Comparison of ENCODE assay signal across 18 mouse cellular contexts in genomic region chr4:117683048-117683768, GRCm38 (mm10). TPM values are rescaled to one million over a fixed set of nuclear protein-coding genes. Genes with fewer than 3 reads are reported as not detected.
DNase-seq lines count a peak whose midpoint lies in the region; ATAC-seq and TF ChIP-seq lines count a peak whose summit lies in the region.
"Had no signal": no experiment of that assay in that cellular context is flagged by ENCODE, and none has a peak within 500 bp of the region (broad histone marks: within the 10 kb centered on the region; RNA-seq: fewer than 3 reads in every experiment).

No protein-coding gene starts in this region.

- TF ChIP-seq CTCF in kidney, postnatal 0 days (IDR thresholded peaks at IDR 0.05; ENCODE audit: low read depth): no peak
- no peak for TF ChIP-seq CTCF in forebrain, postnatal 0 days (IDR thresholded peaks at IDR 0.05; ENCODE audit: low read depth)

- H3K4me3 ChIP-seq in forebrain, embryonic 13.5 days: no peak overlapping the region
- no peak overlapping the region for H3K4me3 ChIP-seq in forebrain, embryonic 15.5 days
- H3K4me3 ChIP-seq in kidney, postnatal 0 days (replicated peaks; ENCODE audit: low read depth, low read length): no peak overlapping the region
- no peak overlapping the region for H3K4me3 ChIP-seq in kidney, embryonic 14.5 days (ENCODE audit: low read length)
- H3K4me3 ChIP-seq in forebrain, postnatal 0 days (ENCODE audit: low read depth, low read length): no peak overlapping the region

- DNase-seq in kidney, postnatal 0 days (ENCODE audit: low spot score): peak; percentile 19
- DNase-seq in 416B (ENCODE audit: low read depth): peak; percentile 23
- DNase-seq in forebrain, postnatal 0 days: no peak
- no peak for DNase-seq in gastrocnemius, postnatal 10 days
- no peak for DNase-seq in gastrocnemius, adult 8-10 months (ENCODE audit: low spot score in 2 of 2)
- DNase-seq: adrenal gland, postnatal 25 days; B cell, adult 2 months; kidney, postnatal 4 days; spleen, adult 18-20 months had no signal

- no peak overlapping the region for H3K9ac ChIP-seq in forebrain, embryonic 13.5 days
- no peak overlapping the region for H3K9ac ChIP-seq in forebrain, embryonic 15.5 days (replicated peaks)
- H3K9ac ChIP-seq in kidney, postnatal 0 days (ENCODE audit: low read depth, low read length): no peak overlapping the region
- H3K9ac ChIP-seq in kidney, embryonic 14.5 days (ENCODE audit: low read depth, low read length): no peak overlapping the region
- no peak overlapping the region for H3K9ac ChIP-seq in forebrain, postnatal 0 days

- peak overlapping the region; percentile 92 for H3K4me2 ChIP-seq in forebrain, embryonic 13.5 days
- H3K4me2 ChIP-seq in forebrain, embryonic 15.5 days (replicated peaks): no peak overlapping the region
- H3K4me2 ChIP-seq in kidney, postnatal 0 days (ENCODE audit: low read length): no peak overlapping the region
- no peak overlapping the region for H3K4me2 ChIP-seq in kidney, embryonic 14.5 days (replicated peaks; ENCODE audit: low read depth, low read length)
- peak overlapping the region; percentile 94 for H3K4me2 ChIP-seq in forebrain, postnatal 0 days (ENCODE audit: low read depth)

- ATAC-seq in forebrain, embryonic 13.5 days: no peak
- no peak for ATAC-seq in forebrain, embryonic 15.5 days (replicated peaks)
- no peak for ATAC-seq in kidney, postnatal 0 days (replicated peaks; ENCODE audit: low FRiP score, low read depth)
- ATAC-seq in kidney, embryonic 14.5 days (ENCODE audit: low FRiP score, low TSS enrichment): no peak
- no peak for ATAC-seq in forebrain, postnatal 0 days

- 79% methylated on average over 6 of the region's 6 CpGs for WGBS in forebrain, embryonic 13.5 days
- WGBS in forebrain, embryonic 15.5 days: 82% methylated on average over 6 of the region's 6 CpGs
- WGBS in kidney, postnatal 0 days: 75% methylated on average over 6 of the region's 6 CpGs
- WGBS in kidney, embryonic 14.5 days: 78% methylated on average over 6 of the region's 6 CpGs
- 84% methylated on average over 6 of the region's 6 CpGs for WGBS in forebrain, postnatal 0 days

- H3K9me3 ChIP-seq in forebrain, embryonic 13.5 days (replicated peaks): no peaks in the 10 kb centered on the region
- no peaks in the 10 kb centered on the region for H3K9me3 ChIP-seq in forebrain, embryonic 15.5 days
- no peaks in the 10 kb centered on the region for H3K9me3 ChIP-seq in kidney, postnatal 0 days (replicated peaks; ENCODE audit: low read length)
- H3K9me3 ChIP-seq in kidney, embryonic 14.5 days (ENCODE audit: control insufficient read depth, low read length): no peaks in the 10 kb centered on the region
- no peaks in the 10 kb centered on the region for H3K9me3 ChIP-seq in forebrain, postnatal 0 days (ENCODE audit: low read length)
- H3K9me3 ChIP-seq: G1E had no signal

- no peak overlapping the region for H3K27ac ChIP-seq in forebrain, embryonic 13.5 days
- H3K27ac ChIP-seq in forebrain, embryonic 15.5 days (replicated peaks): no peak overlapping the region
- H3K27ac ChIP-seq in kidney, postnatal 0 days: no peak overlapping the region
- no peak overlapping the region for H3K27ac ChIP-seq in kidney, embryonic 14.5 days (ENCODE audit: low read depth, low read length)
- H3K27ac ChIP-seq in forebrain, postnatal 0 days (ENCODE audit: low read depth, low read length): no peak overlapping the region

- H3K36me3 ChIP-seq in forebrain, embryonic 13.5 days (ENCODE audit: poor library complexity, severe bottlenecking): peaks cover 27% of the 10 kb centered on the region
- peaks cover 21% of the 10 kb centered on the region; the same call in 1 of the 2 replicates for H3K36me3 ChIP-seq in forebrain, embryonic 15.5 days
- peaks cover 21% of the 10 kb centered on the region for H3K36me3 ChIP-seq in kidney, postnatal 0 days (ENCODE audit: insufficient read depth, low read length)
- H3K36me3 ChIP-seq in kidney, embryonic 14.5 days (ENCODE audit: control insufficient read depth, insufficient read depth, low read length): peaks cover 17% of the 10 kb centered on the region
- peaks cover 26% of the 10 kb centered on the region for H3K36me3 ChIP-seq in forebrain, postnatal 0 days (ENCODE audit: insufficient read depth)

- peaks cover 11% of the 10 kb centered on the region for H3K4me1 ChIP-seq in forebrain, embryonic 13.5 days
- H3K4me1 ChIP-seq in forebrain, embryonic 15.5 days: peaks cover 22% of the 10 kb centered on the region
- H3K4me1 ChIP-seq in kidney, postnatal 0 days (replicated peaks; ENCODE audit: insufficient read depth, low read length): peaks cover 5% of the 10 kb centered on the region; the same call in 1 of the 2 replicates
- peaks cover 4% of the 10 kb centered on the region; the same call in 1 of the 2 replicates for H3K4me1 ChIP-seq in kidney, embryonic 14.5 days (ENCODE audit: control insufficient read depth, insufficient read depth, low read length)
- H3K4me1 ChIP-seq in forebrain, postnatal 0 days (ENCODE audit: insufficient read depth): no peaks in the 10 kb centered on the region

- no peaks in the 10 kb centered on the region for H3K27me3 ChIP-seq in forebrain, embryonic 13.5 days
- H3K27me3 ChIP-seq in forebrain, embryonic 15.5 days: 0 out of 2 replicates have a peak, but pooled peaks cover 2% of the 10 kb centered on the region
- H3K27me3 ChIP-seq in kidney, postnatal 0 days (ENCODE audit: insufficient read depth, low read length): no peaks in the 10 kb centered on the region
- no peaks in the 10 kb centered on the region for H3K27me3 ChIP-seq in kidney, embryonic 14.5 days (ENCODE audit: control insufficient read depth, insufficient read depth, low read length)
- H3K27me3 ChIP-seq in forebrain, postnatal 0 days (ENCODE audit: insufficient read depth, low read length): no peaks in the 10 kb centered on the region

RNA-seq across cellular contexts. Expression of gene Dmap1, which starts 1.1 kb away (rescaled TPM):
- 73.6 and 76.7 TPM in 2 replicates for polyA plus RNA-seq in forebrain, embryonic 13.5 days (2015; fragmentation: Nextera tagmentation; extraction: Ambion mirVana)
- polyA plus RNA-seq in forebrain, embryonic 15.5 days (2015; fragmentation: Nextera tagmentation; extraction: Ambion mirVana): 78.7 and 81.2 TPM in 2 replicates
- 46.6 and 49.3 TPM in 2 replicates for polyA plus RNA-seq in kidney, postnatal 0 days (2015; fragmentation: Nextera tagmentation; extraction: Ambion mirVana)
- 66.1 and 67.3 TPM in 2 replicates for polyA plus RNA-seq in kidney, embryonic 14.5 days (2014; fragmentation: Nextera tagmentation; extraction: Ambion mirVana)
- 75.0 and 88.4 TPM in 2 replicates for total RNA-seq in forebrain, postnatal 0 days (2014; rRNA removed)
- 80.4 and 84.7 TPM in 2 replicates for polyA plus RNA-seq in forebrain, postnatal 0 days (2015; fragmentation: Nextera tagmentation; extraction: Ambion mirVana)
- 10 to 100 TPM; 18.8 to 22.7 TPM for total RNA-seq in gastrocnemius, postnatal 10 days (2021)
- total RNA-seq in gastrocnemius, adult 8-10 months (2022): 10 to 100 TPM; 16.2 to 18.6 (median 16.5) TPM

RNA-seq across cellular contexts. Expression of gene Gm12845, which starts 41.0 kb away (rescaled TPM):
- polyA plus RNA-seq in forebrain, embryonic 13.5 days (2015; fragmentation: Nextera tagmentation; extraction: Ambion mirVana): not detected in 2 replicates
- polyA plus RNA-seq in forebrain, embryonic 15.5 days (2015; fragmentation: Nextera tagmentation; extraction: Ambion mirVana): not detected in 2 replicates
- not detected in 2 replicates for polyA plus RNA-seq in kidney, postnatal 0 days (2015; fragmentation: Nextera tagmentation; extraction: Ambion mirVana)
- not detected in 2 replicates for polyA plus RNA-seq in kidney, embryonic 14.5 days (2014; fragmentation: Nextera tagmentation; extraction: Ambion mirVana)
- total RNA-seq in forebrain, postnatal 0 days (2014; rRNA removed): not detected in 2 replicates
- not detected in 2 replicates for polyA plus RNA-seq in forebrain, postnatal 0 days (2015; fragmentation: Nextera tagmentation; extraction: Ambion mirVana)
- not detected for total RNA-seq in gastrocnemius, postnatal 10 days (2021)
- not detected for total RNA-seq in gastrocnemius, adult 8-10 months (2022)
- total RNA-seq: adrenal gland, postnatal 25 days; granulocyte monocyte progenitor cell, adult 5-6 weeks; left cerebral cortex, adult 18-20 months; liver, adult 2 months had no signal
- polyA plus RNA-seq: G1E; liver, adult 2 months; myocyte; testis, adult 2 months had no signal

Comparison
In these comparisons a context has a peak if more than half of its experiments do, and no peak if none do; other contexts are left out.
1. H3K4me2 ChIP-seq: peak in forebrain, embryonic 13.5 days (single experiment) and forebrain, postnatal 0 days (single experiment); none in forebrain, embryonic 15.5 days (single experiment), kidney, postnatal 0 days (single experiment) and kidney, embryonic 14.5 days (single experiment).
2. DNase-seq: peak in kidney, postnatal 0 days (single experiment) and 416B (single experiment); none in forebrain, postnatal 0 days (single experiment), gastrocnemius, postnatal 10 days (single experiment) and gastrocnemius, adult 8-10 months (0 of 2).